Mouse (Mus musculus): ENCODE measurements around the gene Prmt6.

DNA sequence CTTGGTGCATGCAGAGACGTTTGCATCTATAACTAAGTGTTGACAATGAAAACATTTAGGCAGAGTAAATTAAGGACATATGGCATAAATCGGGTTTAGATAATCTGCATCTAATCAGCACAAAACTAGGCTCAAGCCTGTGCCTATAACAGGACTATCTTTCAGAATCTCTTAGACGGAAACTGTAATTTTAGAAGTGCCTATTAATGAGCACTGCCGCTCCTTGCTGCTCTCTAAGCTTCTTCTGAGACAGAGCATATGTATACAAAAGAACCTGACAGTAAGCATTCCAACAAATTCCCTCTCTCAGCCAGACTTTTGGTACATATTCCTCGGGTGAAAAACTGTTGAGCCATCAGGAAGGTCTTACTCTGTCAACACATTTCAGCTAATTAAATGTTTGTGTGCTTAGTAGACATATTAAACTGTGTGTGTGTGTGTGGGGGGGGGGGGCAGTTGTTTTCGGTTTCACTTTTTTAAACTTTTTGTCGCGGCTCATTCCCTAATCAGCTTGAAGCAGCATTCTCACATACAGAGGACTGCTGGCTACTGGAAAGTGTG is 39.8 kb upstream of the Prmt6 start:
- TF ChIP-seq GATA1 (IDR thresholded peaks at IDR 0.05; ENCODE audit: borderline replicate concordance, low read length): no peak
- no peak for TF ChIP-seq CTCF (IDR thresholded peaks at IDR 0.05; ENCODE audit: low read depth, low read length)
- TF ChIP-seq TAL1 (conservative IDR thresholded peaks at IDR 0.05; ENCODE audit: low read depth, low read length): no peak
- no peak for TF ChIP-seq POLR2AphosphoS5 (IDR thresholded peaks at IDR 0.05; ENCODE audit: insufficient replicate concordance, low read depth, low read length)
